Mouse (Mus musculus) hindbrain, embryonic 10.5 days (tissue): ENCODE results near the gene Inha. TPM values are rescaled to one million over a fixed set of nuclear protein-coding genes. Genes with fewer than 3 reads are reported as not detected.

Experiments
- DNase-seq: peaks from one replicate; pipeline ENCODE4 v3.0.0-alpha.2; 2017; ENCODE audit warnings: low spot score
- H3K27ac ChIP-seq: fragments of 300-500 bp; sonication (generic); 2 replicates; pipeline ENCODE4 v1.5.1; 2016; ENCODE audit warnings: mild to moderate bottlenecking, moderate library complexity
- H3K27me3 ChIP-seq: fragments of 300-500 bp; sonication (generic); 2 replicates; pipeline ENCODE4 v1.6.1; 2016; ENCODE audit warnings: mild to moderate bottlenecking; ENCODE audit not compliant: poor library complexity, insufficient read depth, severe bottlenecking
- H3K36me3 ChIP-seq: fragments of 300-500 bp; sonication (generic); 2 replicates; pipeline ENCODE4 v1.6.1; 2016; ENCODE audit warnings: mild to moderate bottlenecking, moderate library complexity
- H3K4me1 ChIP-seq: fragments of 300-500 bp; sonication (generic); replicated peaks from 2 replicates; pipeline ENCODE4 v1.6.1; 2016; ENCODE audit warnings: mild to moderate bottlenecking
- H3K4me3 ChIP-seq: fragments of 300-500 bp; sonication (generic); 2 replicates; pipeline ENCODE4 v1.5.1; 2016; ENCODE audit warnings: mild to moderate bottlenecking, moderate library complexity
- H3K9me3 ChIP-seq: fragments of 300-500 bp; sonication (generic); 2 replicates; pipeline ENCODE4 v1.6.1; 2016; ENCODE audit warnings: mild to moderate bottlenecking, moderate library complexity
- WGBS: fragments of 180-500 bp; shearing (Covaris S2); methylation state at CpG from one replicate; pipeline ENCODE4 v1.1.7; 2016; 5-methylcytosine and 5-hydroxymethylcytosine counted together
- polyA plus RNA-seq: library from polyadenylated mRNA; unstranded; fragments of >200 nt; fragmentation: Nextera tagmentation; extraction: Ambion mirVana; gene quantifications from 2 replicates; pipeline ENCODE4 v1.2.1, GENCODE M21; 2016

Gene Inha
- polyA plus RNA-seq, 1 experiment from 2014 or later = 2.7 TPM

- Histone ChIP-seq H3K9me3 (no peaks in the 10 kb centered on the region), H3K4me3 (no peak overlapping the region), H3K4me1 (peaks cover 5% of the 10 kb centered on the region), H3K36me3 (no peaks in the 10 kb centered on the region), H3K27ac (no peak overlapping the region), H3K27me3 (no peaks in the 10 kb centered on the region)
- WGBS = 85% methylated on average over 15 of the region's 15 CpGs
- no peak for DNase-seq
Observed at GRCm38 (mm10) chr1:75516703-75517380, 10.0 kb downstream of the Inha start.

DNA sequence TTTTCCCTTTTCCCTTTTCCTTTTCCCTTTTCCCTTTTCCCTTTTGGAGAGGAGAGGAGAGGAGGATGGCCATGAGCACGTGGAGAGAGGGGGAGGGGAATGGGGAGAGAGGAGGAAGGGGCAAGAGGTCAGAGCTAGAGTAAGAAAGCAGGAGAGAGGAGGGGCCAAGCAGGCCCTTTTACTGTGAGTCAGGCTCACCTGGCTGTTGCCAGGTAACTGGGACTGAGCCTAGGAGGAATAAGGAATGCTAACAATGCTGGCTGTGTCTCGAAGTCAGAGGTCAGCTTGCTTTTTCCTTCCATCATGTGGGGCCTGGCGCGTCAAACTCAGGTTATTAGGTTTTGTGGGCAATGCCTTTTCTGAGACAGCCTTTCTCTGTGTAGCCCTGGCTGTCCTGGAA, 11.1 kb downstream of the Inha start:
- no peaks in the 10 kb centered on the region for H3K9me3 ChIP-seq
- no peak for DNase-seq

GRCm38 (mm10) chr1:75518427-75518826, 11.6 kb downstream of the Inha start:
- Histone ChIP-seq H3K27me3 (no peaks in the 10 kb centered on the region), H3K4me3 (no peak overlapping the region), H3K4me1 (peaks cover 12% of the 10 kb centered on the region), H3K9me3 (no peaks in the 10 kb centered on the region), H3K36me3 (no peaks in the 10 kb centered on the region), H3K27ac (no peak overlapping the region; the same call in 1 of the 2 replicates)
- 87% methylated on average over 4 of the region's 4 CpGs for WGBS
- no peak for DNase-seq

More for the DNA sequence above, 11.1 kb downstream of the Inha start:
- 46% methylated on average over 4 of the region's 4 CpGs for WGBS
- H3K36me3 ChIP-seq = no peaks in the 10 kb centered on the region
- H3K27ac ChIP-seq = no peak overlapping the region
- peaks cover 12% of the 10 kb centered on the region for H3K4me1 ChIP-seq
- H3K4me3 ChIP-seq = no peak overlapping the region
- no peaks in the 10 kb centered on the region for H3K27me3 ChIP-seq

- Histone ChIP-seq H3K4me3 (no peak overlapping the region), H3K36me3 (peaks cover under 1% of the 10 kb centered on the region; the same call in 1 of the 2 replicates), H3K9me3 (no peaks in the 10 kb centered on the region), H3K27ac (no peak overlapping the region), H3K27me3 (no peaks in the 10 kb centered on the region), H3K4me1 (peaks cover 12% of the 10 kb centered on the region)
- 89% methylated on average over 5 of the region's 5 CpGs for WGBS
- no peak for DNase-seq
Observed at GRCm38 (mm10) chr1:75519576-75519975, 12.7 kb downstream of the Inha start.

GRCm38 (mm10) chr1:75521321-75522031, 14.6 kb downstream of the Inha start, which contains the start of gene Stk11ip:
TSS of gene Stk11ip (plus strand) at chr1:75521529.
- Histone ChIP-seq H3K27ac (peak within 1 kb of the TSS; percentile 88), H3K9me3 (no peaks in the 10 kb centered on the region), H3K27me3 (no peaks in the 10 kb centered on the region), H3K4me1 (peaks cover 12% of the 10 kb centered on the region), H3K36me3 (peaks cover 18% of the 10 kb centered on the region), H3K4me3 (peak within 1 kb of the TSS; percentile 77)
- WGBS = under 1% methylated on average over 46 of the region's 46 CpGs
- DNase-seq = peak; percentile 96

- H3K27me3 ChIP-seq = no peaks in the 10 kb centered on the region
- no peak overlapping the region for H3K27ac ChIP-seq
- no peaks in the 10 kb centered on the region for H3K9me3 ChIP-seq
- peaks cover 50% of the 10 kb centered on the region for H3K36me3 ChIP-seq
- no peak for DNase-seq
- no peak overlapping the region for H3K4me3 ChIP-seq
- 92% methylated on average over 7 of the region's 7 CpGs for WGBS
- peaks cover 12% of the 10 kb centered on the region for H3K4me1 ChIP-seq
Observed at GRCm38 (mm10) chr1:75524679-75525078, 17.8 kb downstream of the Inha start.

DNA sequence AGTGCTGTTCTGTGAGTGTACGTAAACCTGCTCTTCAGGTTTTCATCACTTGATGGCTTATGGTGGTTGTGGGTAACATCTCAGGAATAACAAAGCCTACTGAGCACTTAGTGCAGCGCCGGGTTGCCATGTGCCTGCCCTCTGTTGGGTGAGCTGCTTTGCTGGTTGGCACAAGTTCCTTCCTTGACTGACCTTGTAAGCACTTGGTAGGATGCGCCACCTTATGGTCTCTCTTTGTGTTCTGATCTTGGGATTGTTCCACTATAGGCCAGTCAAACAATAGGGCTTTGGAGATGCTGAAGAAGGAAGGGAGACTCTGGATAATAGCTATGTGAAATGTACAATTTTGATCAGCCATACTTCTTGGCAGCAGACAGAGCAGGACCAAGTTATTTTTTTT, 23.7 kb downstream of the Inha start:
- no peaks in the 10 kb centered on the region for H3K9me3 ChIP-seq
- no peak overlapping the region for H3K4me3 ChIP-seq
- H3K27ac ChIP-seq = no peak overlapping the region
- no peaks in the 10 kb centered on the region for H3K4me1 ChIP-seq
- H3K27me3 ChIP-seq = no peaks in the 10 kb centered on the region
- 81% methylated on average over 4 of the region's 4 CpGs for WGBS
- H3K36me3 ChIP-seq = peaks cover 98% of the 10 kb centered on the region
- DNase-seq = no peak

- no peak overlapping the region for H3K4me3 ChIP-seq
- no peaks in the 10 kb centered on the region for H3K27me3 ChIP-seq
- no peaks in the 10 kb centered on the region for H3K4me1 ChIP-seq
- WGBS = 90% methylated on average over 19 of the region's 19 CpGs
- H3K9me3 ChIP-seq = no peaks in the 10 kb centered on the region
- H3K36me3 ChIP-seq = peaks cover 95% of the 10 kb centered on the region
- no peak overlapping the region for H3K27ac ChIP-seq
- no peak for DNase-seq
Observed at GRCm38 (mm10) chr1:75532280-75533172, 25.6 kb downstream of the Inha start.

DNA sequence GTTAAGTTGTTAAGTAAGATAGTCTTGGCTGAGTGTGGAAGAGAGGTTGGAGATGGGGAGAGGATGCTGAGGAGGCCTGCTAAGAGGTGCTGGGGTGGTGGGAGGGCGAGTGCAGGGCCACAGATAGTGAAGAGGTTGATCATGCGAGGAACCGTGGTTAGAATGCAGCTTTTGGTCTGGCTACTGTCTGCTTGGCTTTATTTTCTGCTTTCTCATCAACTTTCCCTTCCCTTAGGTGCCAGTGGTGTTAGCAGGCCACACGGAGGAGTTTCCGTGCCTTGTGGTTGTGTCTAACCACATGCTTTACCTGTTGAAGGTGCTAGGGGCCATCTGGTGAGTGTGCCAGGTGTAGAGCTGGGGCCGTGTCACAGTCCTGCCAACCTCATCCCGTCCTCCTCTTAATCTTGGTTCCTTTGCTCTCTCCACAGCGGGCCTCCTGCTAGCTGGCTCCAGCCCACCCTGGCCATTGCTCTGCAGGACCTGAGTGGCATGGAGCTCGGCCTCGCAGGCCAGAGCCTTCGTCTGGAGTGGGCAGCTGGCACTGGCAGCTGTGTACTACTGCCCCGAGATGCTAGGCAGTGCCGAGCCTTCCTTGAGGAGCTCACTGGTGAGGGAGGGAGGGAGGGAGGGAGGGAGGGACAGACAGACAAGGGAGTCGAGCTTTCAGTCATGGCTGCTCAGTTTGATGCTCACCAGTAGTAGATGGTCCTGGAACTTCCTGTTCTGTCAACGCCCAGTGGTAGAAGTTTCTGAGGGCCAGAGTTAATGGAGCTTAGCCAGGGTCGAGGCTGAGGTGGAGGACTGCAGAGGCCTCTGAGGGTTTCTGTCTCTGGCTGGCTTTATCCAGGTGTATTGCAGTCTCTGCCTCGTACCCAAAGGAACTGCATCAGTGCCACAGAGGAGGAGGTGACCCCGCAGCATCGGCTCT, 26.7 kb downstream of the Inha start:
- Histone ChIP-seq H3K27ac (no peak overlapping the region), H3K4me3 (no peak overlapping the region), H3K36me3 (peaks cover 85% of the 10 kb centered on the region), H3K27me3 (no peaks in the 10 kb centered on the region), H3K4me1 (no peaks in the 10 kb centered on the region), H3K9me3 (no peaks in the 10 kb centered on the region)
- WGBS = 92% methylated on average over 19 of the region's 19 CpGs
- DNase-seq = no peak

- Histone ChIP-seq H3K4me3 (no peak overlapping the region), H3K9me3 (no peaks in the 10 kb centered on the region), H3K27me3 (no peaks in the 10 kb centered on the region; the same call in 1 of the 2 replicates), H3K4me1 (no peaks in the 10 kb centered on the region), H3K27ac (no peak overlapping the region), H3K36me3 (peaks cover 46% of the 10 kb centered on the region)
- no peak for DNase-seq
- WGBS = 81% methylated on average over 2 of the region's 2 CpGs
Observed at GRCm38 (mm10) chr1:75537587-75537986, 30.7 kb downstream of the Inha start.

GRCm38 (mm10) chr1:75538597-75539190, 31.8 kb downstream of the Inha start:
- Histone ChIP-seq H3K4me3 (no peak overlapping the region), H3K4me1 (no peaks in the 10 kb centered on the region), H3K36me3 (peaks cover 35% of the 10 kb centered on the region), H3K9me3 (0 out of 2 replicates have a peak, but pooled peaks cover 3% of the 10 kb centered on the region), H3K27ac (no peak overlapping the region), H3K27me3 (no peaks in the 10 kb centered on the region; the same call in 1 of the 2 replicates)
- WGBS = 86% methylated on average over 9 of the region's 9 CpGs
- DNase-seq = no peak
